ENCODE assay signal across 14 mouse cellular contexts in genomic region chr12:33411580-33412151, GRCm38 (mm10). TPM values are rescaled to one million over a fixed set of nuclear protein-coding genes. Genes with fewer than 3 reads are reported as not detected.
DNase-seq lines count a peak whose midpoint lies in the region; ATAC-seq and TF ChIP-seq lines count a peak whose summit lies in the region.
"Had no signal": no experiment of that assay in that cellular context is flagged by ENCODE, and none has a peak within 500 bp of the region (broad histone marks: within the 10 kb centered on the region; RNA-seq: fewer than 3 reads in every experiment).

No protein-coding gene starts in this region.

- no peak for ATAC-seq in forebrain, embryonic 14.5 days
- no peak for ATAC-seq in liver, embryonic 14.5 days (ENCODE audit: insufficient read depth)
- ATAC-seq in liver, embryonic 12.5 days: no peak
- peak; percentile 71 for ATAC-seq in activated CD4-positive, CD25-positive, alpha-beta regulatory T cell, adult 4 months
- ATAC-seq: forebrain, embryonic 16.5 days had no signal

- H3K4me3 ChIP-seq in forebrain, embryonic 14.5 days (ENCODE audit: low read depth, low read length): no peak overlapping the region
- no peak overlapping the region for H3K4me3 ChIP-seq in forebrain, embryonic 10.5 days
- no peak overlapping the region for H3K4me3 ChIP-seq in liver, embryonic 14.5 days (ENCODE audit: insufficient read depth in 1 of 2, low read depth in 2 of 2, low read length in 2 of 2)
- no peak overlapping the region for H3K4me3 ChIP-seq in liver, embryonic 12.5 days
- H3K4me3 ChIP-seq: liver, embryonic 15.5 days had no signal

- H3K27ac ChIP-seq in forebrain, embryonic 14.5 days (ENCODE audit: low read depth, low read length): no peak overlapping the region
- no peak overlapping the region for H3K27ac ChIP-seq in forebrain, embryonic 10.5 days
- H3K27ac ChIP-seq in liver, embryonic 14.5 days: no peak overlapping the region
- H3K27ac ChIP-seq in liver, embryonic 12.5 days: no peak overlapping the region
- H3K27ac ChIP-seq: liver, embryonic 15.5 days had no signal

- no peak overlapping the region for H3K4me2 ChIP-seq in forebrain, embryonic 14.5 days (ENCODE audit: low read length)
- no peak overlapping the region for H3K4me2 ChIP-seq in liver, embryonic 14.5 days (ENCODE audit: low read depth)
- no peak overlapping the region for H3K4me2 ChIP-seq in liver, embryonic 12.5 days
- H3K4me2 ChIP-seq: liver, embryonic 15.5 days had no signal

- no peaks in the 10 kb centered on the region for H3K36me3 ChIP-seq in forebrain, embryonic 14.5 days (ENCODE audit: control insufficient read depth, insufficient read depth, low read length)
- no peaks in the 10 kb centered on the region for H3K36me3 ChIP-seq in forebrain, embryonic 10.5 days (replicated peaks)
- no peaks in the 10 kb centered on the region for H3K36me3 ChIP-seq in liver, embryonic 14.5 days (replicated peaks; ENCODE audit: control insufficient read depth, insufficient read depth, low read depth)
- no peaks in the 10 kb centered on the region for H3K36me3 ChIP-seq in liver, embryonic 12.5 days
- H3K36me3 ChIP-seq: liver, embryonic 15.5 days had no signal

- peak; percentile 21; the same call in 1 of the 2 replicates for TF ChIP-seq CTCF in liver, embryonic 14.5 days (IDR thresholded peaks at IDR 0.05; ENCODE audit: low read depth)

- no peaks in the 10 kb centered on the region for H3K9me3 ChIP-seq in forebrain, embryonic 14.5 days (replicated peaks; ENCODE audit: control insufficient read depth, low read length)
- no peaks in the 10 kb centered on the region for H3K9me3 ChIP-seq in forebrain, embryonic 10.5 days
- H3K9me3 ChIP-seq in liver, embryonic 14.5 days (ENCODE audit: control insufficient read depth, low read length): no peaks in the 10 kb centered on the region
- H3K9me3 ChIP-seq in liver, embryonic 12.5 days (replicated peaks): no peaks in the 10 kb centered on the region
- H3K9me3 ChIP-seq: liver, embryonic 15.5 days had no signal

- peak; percentile 45 for DNase-seq in forebrain, embryonic 14.5 days (ENCODE audit: low spot score)
- no peak for DNase-seq in forebrain, embryonic 10.5 days (ENCODE audit: extremely low spot score, low spot score)
- DNase-seq in liver, embryonic 14.5 days (ENCODE audit: low read depth in 3 of 3, low spot score in 3 of 3): no peak
- peak; percentile 52 for DNase-seq in naive thymus-derived CD4-positive, alpha-beta T cell, adult 2 months (ENCODE audit: low read depth)
- DNase-seq in MN1 (ENCODE audit: low spot score): no peak
- DNase-seq in urinary bladder, postnatal 10 days (ENCODE audit: low spot score): no peak
- DNase-seq: kidney, adult 9 months; thymus, postnatal 36 days had no signal

- WGBS in forebrain, embryonic 14.5 days: 55% methylated on average over 6 of the region's 6 CpGs
- 59% methylated on average over 6 of the region's 6 CpGs for WGBS in forebrain, embryonic 10.5 days
- 20% methylated on average over 6 of the region's 6 CpGs for WGBS in liver, embryonic 14.5 days (ENCODE audit: insufficient replicate concordance)
- 25% methylated on average over 6 of the region's 6 CpGs for WGBS in liver, embryonic 12.5 days (ENCODE audit: insufficient replicate concordance)

- H3K27me3 ChIP-seq in forebrain, embryonic 14.5 days (replicated peaks; ENCODE audit: control insufficient read depth, insufficient read depth, low read length): no peaks in the 10 kb centered on the region
- no peaks in the 10 kb centered on the region for H3K27me3 ChIP-seq in forebrain, embryonic 10.5 days (ENCODE audit: poor library complexity, severe bottlenecking)
- no peaks in the 10 kb centered on the region for H3K27me3 ChIP-seq in liver, embryonic 14.5 days (ENCODE audit: control insufficient read depth, insufficient read depth, low read length)
- 0 out of 2 replicates have a peak, but pooled peaks cover 2% of the 10 kb centered on the region for H3K27me3 ChIP-seq in liver, embryonic 12.5 days (replicated peaks)
- H3K27me3 ChIP-seq: liver, embryonic 15.5 days had no signal

- no peak for TF ChIP-seq EP300 in liver, embryonic 14.5 days (IDR thresholded peaks at IDR 0.05; ENCODE audit: low read depth)

- H3K4me1 ChIP-seq in forebrain, embryonic 14.5 days (ENCODE audit: control insufficient read depth, insufficient read depth, low read length): no peaks in the 10 kb centered on the region
- no peaks in the 10 kb centered on the region for H3K4me1 ChIP-seq in forebrain, embryonic 10.5 days
- no peaks in the 10 kb centered on the region for H3K4me1 ChIP-seq in liver, embryonic 14.5 days (replicated peaks; ENCODE audit: control insufficient read depth in 2 of 2, insufficient read depth in 2 of 2, low read length in 1 of 2)
- no peaks in the 10 kb centered on the region for H3K4me1 ChIP-seq in liver, embryonic 12.5 days
- H3K4me1 ChIP-seq: liver, embryonic 15.5 days had no signal

- H3K9ac ChIP-seq in forebrain, embryonic 14.5 days (ENCODE audit: low read length): no peak overlapping the region
- no peak overlapping the region for H3K9ac ChIP-seq in liver, embryonic 14.5 days (replicated peaks)
- no peak overlapping the region for H3K9ac ChIP-seq in liver, embryonic 12.5 days
- H3K9ac ChIP-seq: liver, embryonic 15.5 days had no signal

RNA-seq across cellular contexts. Expression of gene Efcab10, which starts 17.0 kb away (rescaled TPM):
- polyA plus RNA-seq in forebrain, embryonic 14.5 days (2014; fragmentation: Nextera tagmentation; extraction: Ambion mirVana): 4.2 and 4.3 TPM in 2 replicates
- polyA plus RNA-seq in forebrain, embryonic 10.5 days (2016; fragmentation: Nextera tagmentation; extraction: Ambion mirVana): 0.89 and 0.90 TPM in 2 replicates
- not detected in 2 replicates for polyA plus RNA-seq in liver, embryonic 14.5 days (2012; rRNA removed)
- polyA plus RNA-seq in liver, embryonic 14.5 days (2014; fragmentation: Nextera tagmentation; extraction: Ambion mirVana): not detected in 2 replicates
- not detected in 2 replicates for polyA plus RNA-seq in liver, embryonic 12.5 days (2016; fragmentation: Nextera tagmentation; extraction: Ambion mirVana)
- polyA plus RNA-seq in activated CD4-positive, CD25-positive, alpha-beta regulatory T cell, adult 4 months (2017; shearing (Covaris generic)): not detected
- polyA plus RNA-seq: C2C12; heart, embryonic 14.5 days; liver, embryonic 15.5 days had no signal

RNA-seq across cellular contexts. Expression of gene Twistnb, which starts 17.8 kb away (rescaled TPM):
- 48.2 and 50.1 TPM in 2 replicates for polyA plus RNA-seq in forebrain, embryonic 14.5 days (2014; fragmentation: Nextera tagmentation; extraction: Ambion mirVana)
- 63.9 and 79.8 TPM in 2 replicates for polyA plus RNA-seq in forebrain, embryonic 10.5 days (2016; fragmentation: Nextera tagmentation; extraction: Ambion mirVana)
- 2.2 and 4.0 TPM in 2 replicates for polyA plus RNA-seq in liver, embryonic 14.5 days (2012; rRNA removed)
- polyA plus RNA-seq in liver, embryonic 14.5 days (2014; fragmentation: Nextera tagmentation; extraction: Ambion mirVana): 34.3 and 37.1 TPM in 2 replicates
- 44.6 and 46.4 TPM in 2 replicates for polyA plus RNA-seq in liver, embryonic 12.5 days (2016; fragmentation: Nextera tagmentation; extraction: Ambion mirVana)
- polyA plus RNA-seq in activated CD4-positive, CD25-positive, alpha-beta regulatory T cell, adult 4 months (2017; shearing (Covaris generic)): 10 to 100 TPM; 26.3 to 52.2 TPM

Comparison
In these comparisons a context has a peak if more than half of its experiments do, and no peak if none do; other contexts are left out.
1. DNase-seq: peak in forebrain, embryonic 14.5 days (single experiment) and naive thymus-derived CD4-positive, alpha-beta T cell, adult 2 months (single experiment); none in forebrain, embryonic 10.5 days (single experiment), liver, embryonic 14.5 days (0 of 3), MN1 (single experiment) and urinary bladder, postnatal 10 days (single experiment).